Mouse (Mus musculus) heart, embryonic 14.5 days (tissue): Measurements from ENCODE around the gene Kbtbd12. TPM values are rescaled to one million over a fixed set of nuclear protein-coding genes. Genes with fewer than 3 reads are reported as not detected.
A peak's percentile ranks its signal among the peaks of the same experiment; 100 is the strongest.

Experiments used
- ATAC-seq: fragments of 200-750 bp; cut with Nextera tagmentation; 2 replicates; pipeline ENCODE4 v1.8.0; 2017; ENCODE audit warnings: low read depth, moderate TSS enrichment; ENCODE audit not compliant: insufficient number of reproducible peaks, insufficient read depth, low FRiP score
- H3K27ac ChIP-seq, 2 experiments: fragments of 200-500 bp in 1 of 2; fragments of 300-500 bp in 1 of 2; sonication (generic) in 1 of 2; replicated peaks in 1 of 2; 2 replicates each; pipeline ENCODE4 v1.5.1; 2012 to 2014; ENCODE audit warnings: low read depth in 2 of 2, low read length in 2 of 2, control low read depth in 1 of 2, mild to moderate bottlenecking in 1 of 2, mixed read lengths in 1 of 2; ENCODE audit not compliant: control insufficient read depth in 1 of 2, insufficient read depth in 1 of 2
- H3K27me3 ChIP-seq: fragments of 300-500 bp; sonication (generic); 2 replicates; pipeline ENCODE4 v1.6.1; 2014; ENCODE audit warnings: mild to moderate bottlenecking, low read length, control low read depth; ENCODE audit not compliant: control insufficient read depth, insufficient read depth
- H3K36me3 ChIP-seq: fragments of 300-500 bp; sonication (generic); 2 replicates; pipeline ENCODE4 v1.6.1; 2014; ENCODE audit warnings: mild to moderate bottlenecking, control low read depth, low read length, mixed read lengths; ENCODE audit not compliant: control insufficient read depth, insufficient read depth
- H3K4me1 ChIP-seq, 2 experiments: fragments of 200-500 bp in 1 of 2; fragments of 300-500 bp in 1 of 2; sonication (generic) in 1 of 2; 2 replicates each; pipeline ENCODE4 v1.6.1; 2012 to 2014; ENCODE audit warnings: low read length in 2 of 2, control low read depth in 1 of 2, mixed read lengths in 1 of 2; ENCODE audit not compliant: control insufficient read depth in 2 of 2, insufficient read depth in 2 of 2
- H3K4me2 ChIP-seq: fragments of 300-500 bp; sonication (generic); 2 replicates; pipeline ENCODE4 v1.6.1; 2014; ENCODE audit warnings: mild to moderate bottlenecking, low read length
- H3K4me3 ChIP-seq, 2 experiments: fragments of 200-500 bp in 1 of 2; fragments of 300-500 bp in 1 of 2; sonication (generic) in 1 of 2; 2 replicates each; pipeline ENCODE4 v1.5.1; 2012 to 2014; ENCODE audit warnings: low read length in 2 of 2, mild to moderate bottlenecking in 2 of 2, control low read depth in 1 of 2, low read depth in 1 of 2, moderate library complexity in 1 of 2; ENCODE audit not compliant: control insufficient read depth in 1 of 2, insufficient read depth in 1 of 2
- H3K9ac ChIP-seq: fragments of 300-500 bp; sonication (generic); 2 replicates; pipeline ENCODE4 v1.6.1; 2014; ENCODE audit warnings: mild to moderate bottlenecking, low read length
- H3K9me3 ChIP-seq: fragments of 300-500 bp; sonication (generic); 2 replicates; pipeline ENCODE4 v1.6.1; 2016; ENCODE audit warnings: low read length, control low read depth; ENCODE audit not compliant: control insufficient read depth
- WGBS: fragments of 180-500 bp; shearing (Covaris S2); extraction: QIAGEN DNeasy Blood & Tissue Kit; methylation state at CpG from one replicate; pipeline ENCODE4 v1.1.7; 2014; 5-methylcytosine and 5-hydroxymethylcytosine counted together
- polyA plus RNA-seq: library from polyadenylated mRNA; unstranded; fragments of >200 nt; fragmentation: Nextera tagmentation; extraction: Ambion mirVana; gene quantifications from 2 replicates; pipeline ENCODE4 v1.2.1, GENCODE M21; 2014

Kbtbd12 gene
- polyA plus RNA-seq, 1 experiment from 2014 or later = 22.8 TPM

GRCm38 (mm10) chr6:88523451-88523850 is 114.3 kb downstream of the Kbtbd12 start:
- Histone ChIP-seq H3K27ac (no peak overlapping the region), H3K9ac (no peak overlapping the region), H3K4me3 (no peak overlapping the region), H3K9me3 (no peaks in the 10 kb centered on the region), H3K27me3 (no peaks in the 10 kb centered on the region), H3K36me3 (no peaks in the 10 kb centered on the region), H3K4me2 (no peak overlapping the region), H3K4me1 (peaks cover 3 to 8% of the 10 kb centered on the region in 2 experiments; a peak in 1 of 4 replicates)
- WGBS = 86% methylated on average over 3 of the region's 3 CpGs
- no peak for ATAC-seq

GRCm38 (mm10) chr6:88523043-88523442 is 114.7 kb downstream of the Kbtbd12 start:
- no peak overlapping the region for H3K4me3 ChIP-seq
- 70% methylated on average over 3 of the region's 3 CpGs for WGBS
- no peak overlapping the region for H3K9ac ChIP-seq
- no peak overlapping the region for H3K27ac ChIP-seq
- H3K4me2 ChIP-seq = no peak overlapping the region
- ATAC-seq = no peak
- H3K27me3 ChIP-seq = no peaks in the 10 kb centered on the region
- H3K4me1 ChIP-seq = peaks cover 3 to 8% of the 10 kb centered on the region in 2 experiments; a peak in 1 of 4 replicates
- no peaks in the 10 kb centered on the region for H3K9me3 ChIP-seq
- H3K36me3 ChIP-seq = no peaks in the 10 kb centered on the region

GRCm38 (mm10) chr6:88522606-88523005 is 115.1 kb downstream of the Kbtbd12 start:
- Histone ChIP-seq H3K36me3 (no peaks in the 10 kb centered on the region), H3K9me3 (no peaks in the 10 kb centered on the region), H3K9ac (no peak overlapping the region), H3K27ac (no peak overlapping the region), H3K4me2 (no peak overlapping the region), H3K27me3 (no peaks in the 10 kb centered on the region), H3K4me1 (peaks cover 3 to 10% of the 10 kb centered on the region in 2 experiments; a peak in 3 of 4 replicates), H3K4me3 (no peak overlapping the region)
- no peak for ATAC-seq
- WGBS = 36% methylated on average over 3 of the region's 3 CpGs

GRCm38 (mm10) chr6:88521821-88522220 is 115.9 kb downstream of the Kbtbd12 start:
- Histone ChIP-seq H3K27me3 (no peaks in the 10 kb centered on the region), H3K9ac (no peak overlapping the region), H3K4me2 (no peak overlapping the region), H3K36me3 (no peaks in the 10 kb centered on the region), H3K27ac (no peak overlapping the region), H3K9me3 (no peaks in the 10 kb centered on the region), H3K4me1 (peaks cover 8 to 18% of the 10 kb centered on the region in 2 experiments), H3K4me3 (no peak overlapping the region)
- 75% methylated on average over 7 of the region's 7 CpGs for WGBS
- ATAC-seq = no peak

- peak within 1 kb of the TSS; percentile 80 to 97 for H3K4me3 ChIP-seq
- H3K9ac ChIP-seq = peak within 1 kb of the TSS; percentile 99
- H3K27me3 ChIP-seq = no peaks in the 10 kb centered on the region
- 0% methylated on average over 70 of the region's 80 CpGs for WGBS
- peak; percentile 93 for ATAC-seq
- peak within 1 kb of the TSS; percentile 77 to 93 for H3K27ac ChIP-seq
- peaks cover 28 to 50% of the 10 kb centered on the region in 2 experiments for H3K4me1 ChIP-seq
- H3K9me3 ChIP-seq = no peaks in the 10 kb centered on the region
- H3K36me3 ChIP-seq = peaks cover 26% of the 10 kb centered on the region
- H3K4me2 ChIP-seq = peak within 1 kb of the TSS; percentile 94
Observed at GRCm38 (mm10) chr6:88518404-88519263, 119.1 kb downstream of the Kbtbd12 start, which contains the start of gene Sec61a1. Gene Sec61a1 (minus strand): TSS chr6:88518905.

- Histone ChIP-seq H3K4me3 (peak overlapping the region; percentile 80 to 97), H3K27ac (peak overlapping the region; percentile 77 to 93), H3K36me3 (peaks cover 34% of the 10 kb centered on the region), H3K4me1 (peaks cover 28 to 55% of the 10 kb centered on the region in 2 experiments), H3K9me3 (no peaks in the 10 kb centered on the region), H3K27me3 (no peaks in the 10 kb centered on the region), H3K9ac (peak overlapping the region; percentile 99), H3K4me2 (peak overlapping the region; percentile 94)
- 7% methylated on average over 18 of the region's 18 CpGs for WGBS
- no peak for ATAC-seq
Observed at GRCm38 (mm10) chr6:88517701-88518403, 119.9 kb downstream of the Kbtbd12 start.

- no peak for ATAC-seq
- H3K27ac ChIP-seq = peak overlapping the region; percentile 51 to 68
- H3K4me2 ChIP-seq = peak overlapping the region; percentile 94
- WGBS = 8% methylated on average over 5 of the region's 5 CpGs
- H3K4me3 ChIP-seq = peak overlapping the region; percentile 42 to 97
- H3K4me1 ChIP-seq = peaks cover 34 to 59% of the 10 kb centered on the region in 2 experiments
- no peaks in the 10 kb centered on the region for H3K27me3 ChIP-seq
- peaks cover 46% of the 10 kb centered on the region for H3K36me3 ChIP-seq
- H3K9ac ChIP-seq = peak overlapping the region; percentile 99
- H3K9me3 ChIP-seq = no peaks in the 10 kb centered on the region
Observed at GRCm38 (mm10) chr6:88516667-88517066, 121.1 kb downstream of the Kbtbd12 start.
